Mouse (Mus musculus): Measurements from ENCODE around the gene Lrrfip2. TPM values are rescaled to one million over a fixed set of nuclear protein-coding genes. Genes with fewer than 3 reads are reported as not detected.

Lrrfip2 gene
- polyA plus RNA-seq, 1 experiment from 2014 or later, result 44.3 TPM

GRCm38 (mm10) chr9:111239821-111240220 is 122.4 kb downstream of the Lrrfip2 start:
- Histone ChIP-seq H3K27me3 (ENCODE audit: control insufficient read depth, insufficient read depth, low read depth, low read length) (no peaks in the 10 kb centered on the region), H3K4me2 (ENCODE audit: low read length) (no peak overlapping the region), H3K4me3 (ENCODE audit: low read depth, low read length) (no peak overlapping the region), H3K9me3 (replicated peaks; ENCODE audit: control insufficient read depth, low read length, poor library complexity, severe bottlenecking) (no peaks in the 10 kb centered on the region), H3K4me1 (ENCODE audit: control insufficient read depth, insufficient read depth, low read length) (no peaks in the 10 kb centered on the region), H3K36me3 (ENCODE audit: control insufficient read depth, insufficient read depth, low read length) (peaks cover 30% of the 10 kb centered on the region), H3K9ac (ENCODE audit: low read depth, low read length) (no peak overlapping the region), H3K27ac (ENCODE audit: low read length) (no peak overlapping the region)
- WGBS, result 43% methylated on average over 4 of the region's 4 CpGs
- ATAC-seq, result no peak

GRCm38 (mm10) chr9:111243384-111243783 is 126.0 kb downstream of the Lrrfip2 start:
- Histone ChIP-seq H3K4me1 (ENCODE audit: control insufficient read depth, insufficient read depth, low read length) (no peaks in the 10 kb centered on the region), H3K4me3 (ENCODE audit: low read depth, low read length) (no peak overlapping the region), H3K9me3 (replicated peaks; ENCODE audit: control insufficient read depth, low read length, poor library complexity, severe bottlenecking) (no peaks in the 10 kb centered on the region), H3K27ac (ENCODE audit: low read length) (no peak overlapping the region), H3K27me3 (ENCODE audit: control insufficient read depth, insufficient read depth, low read depth, low read length) (no peaks in the 10 kb centered on the region), H3K4me2 (ENCODE audit: low read length) (no peak overlapping the region), H3K9ac (ENCODE audit: low read depth, low read length) (no peak overlapping the region), H3K36me3 (ENCODE audit: control insufficient read depth, insufficient read depth, low read length) (peaks cover 20% of the 10 kb centered on the region)
- WGBS, result 89% methylated on average over 6 of the region's 6 CpGs
- no peak for ATAC-seq

GRCm38 (mm10) chr9:111245546-111245945 is 128.2 kb downstream of the Lrrfip2 start:
- Histone ChIP-seq H3K4me1 (ENCODE audit: control insufficient read depth, insufficient read depth, low read length) (no peaks in the 10 kb centered on the region), H3K27me3 (ENCODE audit: control insufficient read depth, insufficient read depth, low read depth, low read length) (no peaks in the 10 kb centered on the region), H3K27ac (ENCODE audit: low read length) (no peak overlapping the region), H3K4me2 (ENCODE audit: low read length) (no peak overlapping the region), H3K9me3 (replicated peaks; ENCODE audit: control insufficient read depth, low read length, poor library complexity, severe bottlenecking) (no peaks in the 10 kb centered on the region), H3K9ac (ENCODE audit: low read depth, low read length) (no peak overlapping the region), H3K4me3 (ENCODE audit: low read depth, low read length) (no peak overlapping the region), H3K36me3 (ENCODE audit: control insufficient read depth, insufficient read depth, low read length) (peaks cover 20% of the 10 kb centered on the region)
- WGBS, result 82% methylated on average over 6 of the region's 6 CpGs
- no peak for ATAC-seq

- Histone ChIP-seq H3K36me3 (ENCODE audit: control insufficient read depth, insufficient read depth, low read length) (peaks cover 17% of the 10 kb centered on the region), H3K4me2 (ENCODE audit: low read length) (no peak overlapping the region)
- 87% methylated on average over 3 of the region's 3 CpGs for WGBS
Observed at GRCm38 (mm10) chr9:111247682-111248246, 130.4 kb downstream of the Lrrfip2 start.

GRCm38 (mm10) chr9:111252161-111252869 is 134.9 kb downstream of the Lrrfip2 start:
- ATAC-seq, result no peak

More at GRCm38 (mm10) chr9:111247682-111248246, 130.4 kb downstream of the Lrrfip2 start:
- ATAC-seq, result no peak
- Histone ChIP-seq H3K9me3 (replicated peaks; ENCODE audit: control insufficient read depth, low read length, poor library complexity, severe bottlenecking) (no peaks in the 10 kb centered on the region), H3K27me3 (ENCODE audit: control insufficient read depth, insufficient read depth, low read depth, low read length) (no peaks in the 10 kb centered on the region), H3K4me1 (ENCODE audit: control insufficient read depth, insufficient read depth, low read length) (no peaks in the 10 kb centered on the region), H3K9ac (ENCODE audit: low read depth, low read length) (no peak overlapping the region), H3K27ac (ENCODE audit: low read length) (no peak overlapping the region), H3K4me3 (ENCODE audit: low read depth, low read length) (no peak overlapping the region)

GRCm38 (mm10) chr9:111260360-111260985 is 143.1 kb downstream of the Lrrfip2 start:
- Histone ChIP-seq H3K36me3 (ENCODE audit: control insufficient read depth, insufficient read depth, low read length) (peaks cover 15% of the 10 kb centered on the region), H3K9ac (ENCODE audit: low read depth, low read length) (no peak overlapping the region), H3K4me2 (ENCODE audit: low read length) (no peak overlapping the region), H3K27ac (ENCODE audit: low read length) (no peak overlapping the region), H3K4me1 (ENCODE audit: control insufficient read depth, insufficient read depth, low read length) (no peaks in the 10 kb centered on the region), H3K9me3 (replicated peaks; ENCODE audit: control insufficient read depth, low read length, poor library complexity, severe bottlenecking) (no peaks in the 10 kb centered on the region), H3K27me3 (ENCODE audit: control insufficient read depth, insufficient read depth, low read depth, low read length) (no peaks in the 10 kb centered on the region), H3K4me3 (ENCODE audit: low read depth, low read length) (no peak overlapping the region)
- ATAC-seq, result no peak
- 60% methylated on average over 1 of the region's 1 CpGs for WGBS

More at GRCm38 (mm10) chr9:111252161-111252869, 134.9 kb downstream of the Lrrfip2 start:
- H3K4me3 ChIP-seq (ENCODE audit: low read depth, low read length), result no peak overlapping the region
- H3K4me1 ChIP-seq (ENCODE audit: control insufficient read depth, insufficient read depth, low read length), result no peaks in the 10 kb centered on the region
- H3K27ac ChIP-seq (ENCODE audit: low read length), result no peak overlapping the region
- 79% methylated on average over 7 of the region's 7 CpGs for WGBS
- H3K9me3 ChIP-seq (replicated peaks; ENCODE audit: control insufficient read depth, low read length, poor library complexity, severe bottlenecking), result no peaks in the 10 kb centered on the region
- H3K36me3 ChIP-seq (ENCODE audit: control insufficient read depth, insufficient read depth, low read length), result peaks cover 23% of the 10 kb centered on the region
- no peak overlapping the region for H3K9ac ChIP-seq (ENCODE audit: low read depth, low read length)
- no peak overlapping the region for H3K4me2 ChIP-seq (ENCODE audit: low read length)
- no peaks in the 10 kb centered on the region for H3K27me3 ChIP-seq (ENCODE audit: control insufficient read depth, insufficient read depth, low read depth, low read length)

- no peaks in the 10 kb centered on the region for H3K9me3 ChIP-seq (replicated peaks; ENCODE audit: control insufficient read depth, low read length, poor library complexity, severe bottlenecking)
- no peaks in the 10 kb centered on the region for H3K27me3 ChIP-seq (ENCODE audit: control insufficient read depth, insufficient read depth, low read depth, low read length)
- no peak overlapping the region for H3K9ac ChIP-seq (ENCODE audit: low read depth, low read length)
- no peak overlapping the region for H3K4me3 ChIP-seq (ENCODE audit: low read depth, low read length)
- peaks cover 15% of the 10 kb centered on the region for H3K36me3 ChIP-seq (ENCODE audit: control insufficient read depth, insufficient read depth, low read length)
- no peak overlapping the region for H3K4me2 ChIP-seq (ENCODE audit: low read length)
- 91% methylated on average over 4 of the region's 4 CpGs for WGBS
- ATAC-seq, result no peak
- H3K27ac ChIP-seq (ENCODE audit: low read length), result no peak overlapping the region
- H3K4me1 ChIP-seq (ENCODE audit: control insufficient read depth, insufficient read depth, low read length), result no peaks in the 10 kb centered on the region
Observed at GRCm38 (mm10) chr9:111261356-111261755, 144.0 kb downstream of the Lrrfip2 start.

- H3K36me3 ChIP-seq (ENCODE audit: control insufficient read depth, insufficient read depth, low read length), result peaks cover 4% of the 10 kb centered on the region; the same call in 1 of the 2 replicates
- no peak overlapping the region for H3K9ac ChIP-seq (ENCODE audit: low read depth, low read length)
- no peak overlapping the region for H3K27ac ChIP-seq (ENCODE audit: low read length)
- H3K4me1 ChIP-seq (ENCODE audit: control insufficient read depth, insufficient read depth, low read length), result peaks cover 16% of the 10 kb centered on the region
- no peak overlapping the region for H3K4me3 ChIP-seq (ENCODE audit: low read depth, low read length)
- no peak overlapping the region for H3K4me2 ChIP-seq (ENCODE audit: low read length)
- no peak for ATAC-seq
- WGBS, result 95% methylated on average over 2 of the region's 2 CpGs
- no peaks in the 10 kb centered on the region for H3K27me3 ChIP-seq (ENCODE audit: control insufficient read depth, insufficient read depth, low read depth, low read length)
- H3K9me3 ChIP-seq (replicated peaks; ENCODE audit: control insufficient read depth, low read length, poor library complexity, severe bottlenecking), result no peaks in the 10 kb centered on the region
Observed at GRCm38 (mm10) chr9:111267998-111268397, 150.6 kb downstream of the Lrrfip2 start.

- H3K9ac ChIP-seq (ENCODE audit: low read depth, low read length), result peak overlapping the region; percentile 72
- peak overlapping the region; percentile 92 for H3K27ac ChIP-seq (ENCODE audit: low read length)
- H3K4me3 ChIP-seq (ENCODE audit: low read depth, low read length), result peak overlapping the region; percentile 76
- H3K9me3 ChIP-seq (replicated peaks; ENCODE audit: control insufficient read depth, low read length, poor library complexity, severe bottlenecking), result no peaks in the 10 kb centered on the region
- ATAC-seq, result no peak
- H3K4me2 ChIP-seq (ENCODE audit: low read length), result peak overlapping the region; percentile 69
- peaks cover 5% of the 10 kb centered on the region for H3K36me3 ChIP-seq (ENCODE audit: control insufficient read depth, insufficient read depth, low read length)
- H3K27me3 ChIP-seq (ENCODE audit: control insufficient read depth, insufficient read depth, low read depth, low read length), result no peaks in the 10 kb centered on the region
- 15% methylated on average over 5 of the region's 5 CpGs for WGBS
- H3K4me1 ChIP-seq (ENCODE audit: control insufficient read depth, insufficient read depth, low read length), result peaks cover 40% of the 10 kb centered on the region
Observed at GRCm38 (mm10) chr9:111270606-111271005, 153.2 kb downstream of the Lrrfip2 start.
